Mouse (Mus musculus): ENCODE measurements around the gene Neurog2. TPM values are rescaled to one million over a fixed set of nuclear protein-coding genes. Genes with fewer than 3 reads are reported as not detected.

The Neurog2 gene
- 1.8 and 2.8 TPM in 2 replicates for polyA plus RNA-seq (2015; fragmentation: Nextera tagmentation; extraction: Ambion mirVana)

DNA sequence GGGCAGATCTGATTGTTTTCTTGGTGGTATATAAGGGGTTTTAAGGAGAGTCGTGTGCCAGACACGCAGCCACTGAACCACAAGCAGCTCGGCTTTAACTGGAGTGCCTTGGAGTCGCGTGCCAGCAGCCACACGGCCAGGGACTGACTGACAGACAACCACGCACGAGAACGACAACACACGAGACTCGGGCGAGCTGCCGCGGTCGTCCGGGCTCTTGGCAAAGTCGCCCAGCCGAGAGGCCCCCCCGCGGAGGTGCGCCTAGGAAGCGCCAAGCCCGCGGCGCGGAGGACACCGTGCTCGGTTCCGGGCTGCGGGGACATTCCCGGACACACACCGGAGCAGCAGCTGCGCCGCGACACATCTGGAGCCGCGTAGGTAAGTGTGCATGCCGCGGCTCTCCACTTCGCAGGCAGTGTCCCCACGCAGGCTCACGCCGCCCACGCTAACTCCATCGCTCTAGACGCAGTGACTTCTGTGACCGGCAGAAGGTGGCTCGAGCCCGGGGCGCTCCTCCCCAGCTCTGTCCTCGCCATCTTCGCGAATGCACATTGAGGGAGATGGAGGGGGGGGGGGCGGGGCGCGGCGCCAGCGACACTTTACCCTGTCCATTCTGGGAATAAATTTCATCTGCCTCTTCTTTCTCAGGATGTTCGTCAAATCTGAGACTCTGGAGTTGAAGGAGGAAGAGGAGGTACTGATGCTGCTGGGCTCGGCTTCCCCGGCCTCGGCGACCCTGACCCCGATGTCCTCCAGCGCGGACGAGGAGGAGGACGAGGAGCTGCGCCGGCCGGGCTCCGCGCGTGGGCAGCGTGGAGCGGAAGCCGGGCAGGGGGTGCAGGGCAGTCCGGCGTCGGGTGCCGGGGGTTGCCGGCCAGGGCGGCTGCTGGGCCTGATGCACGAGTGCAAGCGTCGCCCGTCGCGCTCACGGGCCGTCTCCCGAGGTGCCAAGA, at the start of gene Neurog2:
Gene Neurog2, plus strand, starts transcription at position 56 of the 953 bp plus-strand sequence.
- Histone ChIP-seq H3K27me3 (replicated peaks) (peaks cover 67% of the 10 kb centered on the region), H3K4me2 (peak within 1 kb of the TSS; percentile 98)

DNA sequence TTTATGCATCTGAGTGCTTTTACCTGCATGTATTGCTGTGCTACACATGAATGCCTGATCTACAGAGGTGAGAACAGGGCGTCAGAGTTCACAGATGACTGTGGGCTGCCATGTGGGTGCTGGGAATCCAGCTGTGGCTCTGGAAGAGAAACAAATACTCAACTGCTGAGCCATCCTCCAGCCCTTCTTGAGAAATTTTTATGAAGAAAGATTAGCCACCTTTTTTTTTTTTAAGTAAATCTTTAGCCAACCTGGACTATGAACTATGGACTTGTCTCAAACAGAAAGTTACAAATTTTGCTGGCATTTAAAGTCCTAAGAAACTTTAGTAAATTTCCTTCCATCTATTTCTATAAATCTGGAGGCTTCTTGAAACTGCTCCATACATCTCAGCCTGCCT, 35.8 kb upstream of the Neurog2 start:
- H3K27me3 ChIP-seq (replicated peaks) = no peaks in the 10 kb centered on the region
- no peak overlapping the region for H3K4me2 ChIP-seq
- no peaks in the 10 kb centered on the region for H3K36me3 ChIP-seq
- 92% methylated on average over 1 of the region's 1 CpGs for WGBS
- no peak overlapping the region for H3K4me3 ChIP-seq (replicated peaks)
- H3K27ac ChIP-seq (replicated peaks) = no peak overlapping the region
- no peak for ATAC-seq (ENCODE audit: low FRiP score)
- no peak overlapping the region for H3K9ac ChIP-seq (replicated peaks)
- H3K9me3 ChIP-seq (replicated peaks) = no peaks in the 10 kb centered on the region
- no peaks in the 10 kb centered on the region for H3K4me1 ChIP-seq

More for the DNA sequence above, at the start of gene Neurog2:
- Histone ChIP-seq H3K9me3 (replicated peaks) (no peaks in the 10 kb centered on the region), H3K4me1 (peaks cover 32% of the 10 kb centered on the region), H3K36me3 (no peaks in the 10 kb centered on the region), H3K4me3 (replicated peaks) (peak within 1 kb of the TSS; percentile 54), H3K9ac (replicated peaks) (peak within 1 kb of the TSS; percentile 50), H3K27ac (replicated peaks) (peak within 1 kb of the TSS; percentile 61)
- WGBS = under 1% methylated on average over 84 of the region's 92 CpGs
- ATAC-seq (ENCODE audit: low FRiP score) = peak; percentile 58

DNA sequence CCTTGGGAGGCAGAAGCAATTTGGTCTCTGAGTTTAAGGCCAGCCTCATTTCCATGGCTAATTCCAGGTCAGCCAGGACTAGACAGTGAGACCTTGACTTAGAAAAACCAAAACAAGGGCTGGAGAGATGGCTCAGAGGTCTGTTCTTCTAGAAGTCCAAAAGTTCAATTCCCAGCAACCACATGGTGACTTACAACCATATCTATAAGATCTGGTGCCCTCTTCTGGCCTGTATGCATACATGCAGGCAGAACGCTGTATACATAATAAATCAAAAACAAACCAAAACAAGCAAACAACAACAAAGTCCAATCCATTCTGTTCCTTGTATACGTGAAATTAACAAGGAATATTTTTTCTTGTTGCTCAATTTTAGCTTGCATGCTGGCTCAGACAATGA, 24.8 kb upstream of the Neurog2 start:
- H3K4me2 ChIP-seq = no peak overlapping the region
- H3K9ac ChIP-seq (replicated peaks) = no peak overlapping the region
- H3K9me3 ChIP-seq (replicated peaks) = no peaks in the 10 kb centered on the region
- H3K4me3 ChIP-seq (replicated peaks) = no peak overlapping the region
- H3K27me3 ChIP-seq (replicated peaks) = no peaks in the 10 kb centered on the region
- H3K4me1 ChIP-seq = no peaks in the 10 kb centered on the region
- 99% methylated on average over 2 of the region's 2 CpGs for WGBS
- ATAC-seq (ENCODE audit: low FRiP score) = no peak
- no peaks in the 10 kb centered on the region for H3K36me3 ChIP-seq
- H3K27ac ChIP-seq (replicated peaks) = no peak overlapping the region

DNA sequence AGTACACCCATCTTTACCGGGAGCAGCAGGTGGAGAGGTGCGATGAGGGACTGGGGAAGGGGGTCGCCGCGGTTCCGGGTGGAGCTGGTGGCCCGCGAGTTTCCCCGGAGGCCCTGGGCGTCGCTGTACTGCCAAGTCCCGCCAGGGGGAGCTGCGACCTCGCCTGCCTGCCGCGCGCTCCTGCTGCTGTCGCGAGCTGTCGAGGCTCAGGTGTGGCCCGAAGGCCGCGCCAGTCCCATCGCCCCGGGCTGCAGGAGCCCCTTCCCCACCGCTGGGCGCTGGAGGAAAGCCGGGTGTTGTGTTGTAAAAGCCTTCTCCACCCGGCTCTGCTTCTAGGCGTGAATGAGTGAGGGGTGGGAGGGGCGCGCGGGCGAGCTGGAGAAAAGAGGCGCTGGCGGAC, 7.6 kb upstream of the Neurog2 start:
- no peak overlapping the region for H3K9ac ChIP-seq (replicated peaks)
- ATAC-seq (ENCODE audit: low FRiP score) = peak; percentile 82
- WGBS = under 1% methylated on average over 36 of the region's 36 CpGs

DNA sequence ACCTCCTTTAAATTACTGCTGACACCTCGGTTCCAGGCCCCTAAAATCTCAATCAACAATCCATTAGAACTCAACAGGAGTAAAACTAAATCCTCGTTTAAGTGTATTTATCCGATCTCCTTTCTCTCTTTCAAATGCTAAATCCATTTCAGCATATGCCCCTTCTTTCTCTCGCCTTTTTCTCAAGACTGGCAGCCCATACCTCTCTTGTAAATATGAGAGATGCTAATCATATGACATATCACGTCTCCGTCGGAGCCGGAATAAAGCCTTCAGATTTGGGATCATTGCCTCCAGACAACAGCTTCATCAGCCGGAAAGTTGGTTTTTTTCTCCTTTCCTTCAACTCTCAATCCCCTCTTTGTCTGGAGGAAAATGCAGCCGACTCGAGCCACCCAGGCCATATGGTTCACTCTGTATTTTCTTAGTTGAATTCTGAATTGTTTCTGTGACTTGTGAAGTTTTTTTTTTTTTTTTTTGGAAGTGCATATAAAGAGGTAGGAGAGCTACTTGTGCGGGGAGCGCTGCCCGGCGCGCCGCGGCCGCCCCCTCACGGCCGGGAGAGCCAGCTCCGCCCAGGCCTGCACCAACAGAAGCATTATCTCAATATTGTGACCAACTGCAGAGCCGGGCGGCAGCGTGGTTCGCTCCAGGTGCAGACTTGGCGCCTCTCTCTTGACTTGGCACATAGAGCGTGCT, 7.1 kb upstream of the Neurog2 start:
- WGBS = 1% methylated on average over 28 of the region's 28 CpGs
- H3K9ac ChIP-seq (replicated peaks) = no peak overlapping the region
- H3K9me3 ChIP-seq (replicated peaks) = no peaks in the 10 kb centered on the region
- no peak; the same call in 1 of the 2 replicates for ATAC-seq (ENCODE audit: low FRiP score)
- H3K27me3 ChIP-seq (replicated peaks) = peaks cover 74% of the 10 kb centered on the region
- H3K36me3 ChIP-seq = no peaks in the 10 kb centered on the region
- peak overlapping the region; percentile 37 for H3K4me3 ChIP-seq (replicated peaks)
- H3K4me2 ChIP-seq = peak overlapping the region; percentile 64
- H3K27ac ChIP-seq (replicated peaks) = no peak overlapping the region
- peaks cover 25% of the 10 kb centered on the region for H3K4me1 ChIP-seq

More for the DNA sequence above, 7.6 kb upstream of the Neurog2 start:
- no peaks in the 10 kb centered on the region for H3K36me3 ChIP-seq
- no peaks in the 10 kb centered on the region for H3K9me3 ChIP-seq (replicated peaks)
- H3K4me1 ChIP-seq = peaks cover 25% of the 10 kb centered on the region
- peak overlapping the region; percentile 37 for H3K4me3 ChIP-seq (replicated peaks)
- H3K27ac ChIP-seq (replicated peaks) = no peak overlapping the region
- peak overlapping the region; percentile 64 for H3K4me2 ChIP-seq
- peaks cover 69% of the 10 kb centered on the region for H3K27me3 ChIP-seq (replicated peaks)

DNA sequence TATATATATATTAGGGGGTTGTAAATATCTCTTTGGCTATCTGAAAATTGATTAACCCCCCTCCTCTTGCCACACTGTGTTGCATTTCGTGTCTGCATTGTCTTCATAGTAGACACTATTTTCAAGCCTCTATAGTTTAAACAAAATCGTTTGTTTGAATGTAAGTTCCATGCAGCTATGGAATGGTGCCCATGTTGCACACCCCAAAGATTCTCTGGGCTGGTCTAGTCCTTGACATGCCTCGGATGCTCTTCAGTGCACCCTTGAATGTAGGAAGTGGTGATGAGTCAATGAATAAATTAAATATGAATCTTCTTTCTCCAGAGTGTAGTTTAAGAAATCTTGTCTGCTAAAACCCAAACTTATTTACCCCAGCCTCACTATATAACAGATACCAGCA, 6.4 kb upstream of the Neurog2 start:
- no peak overlapping the region for H3K4me3 ChIP-seq (replicated peaks)
- H3K4me1 ChIP-seq = peaks cover 25% of the 10 kb centered on the region
- H3K9ac ChIP-seq (replicated peaks) = no peak overlapping the region
- no peak for ATAC-seq (ENCODE audit: low FRiP score)
- peaks cover 81% of the 10 kb centered on the region for H3K27me3 ChIP-seq (replicated peaks)
- no peaks in the 10 kb centered on the region for H3K9me3 ChIP-seq (replicated peaks)
- H3K4me2 ChIP-seq = no peak overlapping the region
- WGBS = 2% methylated on average over 3 of the region's 3 CpGs
- no peaks in the 10 kb centered on the region for H3K36me3 ChIP-seq
- no peak overlapping the region for H3K27ac ChIP-seq (replicated peaks)

DNA sequence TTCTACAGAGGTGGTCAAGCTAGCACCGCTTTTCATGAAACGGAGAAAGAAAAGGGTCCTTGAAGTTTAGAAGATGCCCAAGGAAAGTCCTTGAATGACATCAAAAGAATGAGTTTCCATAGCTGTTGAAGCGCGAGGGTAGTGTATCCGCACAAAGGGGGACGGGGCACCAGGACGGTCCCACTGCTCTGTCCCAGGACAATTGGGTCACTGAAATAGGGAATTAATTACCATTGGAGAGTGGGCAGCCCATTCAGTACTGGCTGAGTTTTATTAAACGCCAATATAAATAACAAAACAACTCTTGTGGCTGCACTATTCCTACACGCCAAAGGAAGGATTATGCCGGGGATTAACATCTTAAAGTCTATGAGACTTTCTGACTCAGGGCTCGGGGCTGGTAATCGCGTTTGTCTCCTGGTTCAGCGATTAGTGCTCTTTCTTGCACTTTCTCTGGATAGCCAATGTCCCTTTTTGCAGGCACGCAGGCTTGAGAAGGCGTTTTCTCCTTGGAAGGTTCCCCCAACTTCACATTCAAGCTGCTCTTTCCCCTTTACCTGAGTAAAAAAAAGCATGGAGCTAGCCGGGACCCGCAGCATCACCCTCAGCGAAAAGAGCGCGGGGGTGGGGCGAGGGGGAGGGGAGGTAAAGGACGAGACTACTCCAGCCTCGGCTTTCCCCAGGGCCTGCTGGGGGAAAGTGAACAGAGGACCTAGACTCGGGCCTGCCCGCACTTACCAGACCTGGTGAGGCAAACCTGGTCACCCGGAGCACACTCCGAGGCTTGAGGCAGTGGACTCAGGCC, 5.6 kb upstream of the Neurog2 start:
- H3K4me1 ChIP-seq = peaks cover 27% of the 10 kb centered on the region
- no peak overlapping the region for H3K4me3 ChIP-seq (replicated peaks)
- H3K9me3 ChIP-seq (replicated peaks) = no peaks in the 10 kb centered on the region
- no peak overlapping the region for H3K9ac ChIP-seq (replicated peaks)
- H3K36me3 ChIP-seq = no peaks in the 10 kb centered on the region
- WGBS = 2% methylated on average over 28 of the region's 28 CpGs
- no peak for ATAC-seq (ENCODE audit: low FRiP score)
- no peak overlapping the region for H3K4me2 ChIP-seq
- H3K27me3 ChIP-seq (replicated peaks) = peaks cover 88% of the 10 kb centered on the region
- H3K27ac ChIP-seq (replicated peaks) = no peak overlapping the region

DNA sequence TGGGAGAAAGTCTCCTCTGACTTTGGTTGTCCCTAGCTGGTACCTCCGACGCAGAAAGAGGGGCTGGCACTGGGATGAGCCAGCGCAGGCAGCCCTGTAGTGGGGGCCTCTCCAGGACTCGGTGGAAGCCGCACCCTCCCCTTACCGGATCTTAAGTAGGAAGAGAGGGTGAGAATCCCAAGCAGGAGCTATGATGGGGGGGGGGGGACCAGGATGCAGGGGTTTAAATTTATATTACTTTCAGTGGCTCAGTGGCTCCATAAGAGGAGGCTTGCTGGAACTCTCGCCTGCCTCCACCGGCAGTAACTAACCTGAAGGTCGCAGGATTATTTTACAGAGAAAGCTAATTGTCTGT, 5.0 kb upstream of the Neurog2 start:
- peaks cover 33% of the 10 kb centered on the region for H3K4me1 ChIP-seq
- H3K27me3 ChIP-seq (replicated peaks) = peaks cover 82% of the 10 kb centered on the region
- WGBS = under 1% methylated on average over 9 of the region's 9 CpGs
- H3K36me3 ChIP-seq = no peaks in the 10 kb centered on the region
- peak overlapping the region; percentile 5; the same call in 1 of the 2 replicates for H3K4me2 ChIP-seq
- H3K4me3 ChIP-seq (replicated peaks) = no peak overlapping the region
- no peaks in the 10 kb centered on the region for H3K9me3 ChIP-seq (replicated peaks)
- no peak overlapping the region for H3K9ac ChIP-seq (replicated peaks)
- no peak overlapping the region for H3K27ac ChIP-seq (replicated peaks)
- ATAC-seq (ENCODE audit: low FRiP score) = no peak

DNA sequence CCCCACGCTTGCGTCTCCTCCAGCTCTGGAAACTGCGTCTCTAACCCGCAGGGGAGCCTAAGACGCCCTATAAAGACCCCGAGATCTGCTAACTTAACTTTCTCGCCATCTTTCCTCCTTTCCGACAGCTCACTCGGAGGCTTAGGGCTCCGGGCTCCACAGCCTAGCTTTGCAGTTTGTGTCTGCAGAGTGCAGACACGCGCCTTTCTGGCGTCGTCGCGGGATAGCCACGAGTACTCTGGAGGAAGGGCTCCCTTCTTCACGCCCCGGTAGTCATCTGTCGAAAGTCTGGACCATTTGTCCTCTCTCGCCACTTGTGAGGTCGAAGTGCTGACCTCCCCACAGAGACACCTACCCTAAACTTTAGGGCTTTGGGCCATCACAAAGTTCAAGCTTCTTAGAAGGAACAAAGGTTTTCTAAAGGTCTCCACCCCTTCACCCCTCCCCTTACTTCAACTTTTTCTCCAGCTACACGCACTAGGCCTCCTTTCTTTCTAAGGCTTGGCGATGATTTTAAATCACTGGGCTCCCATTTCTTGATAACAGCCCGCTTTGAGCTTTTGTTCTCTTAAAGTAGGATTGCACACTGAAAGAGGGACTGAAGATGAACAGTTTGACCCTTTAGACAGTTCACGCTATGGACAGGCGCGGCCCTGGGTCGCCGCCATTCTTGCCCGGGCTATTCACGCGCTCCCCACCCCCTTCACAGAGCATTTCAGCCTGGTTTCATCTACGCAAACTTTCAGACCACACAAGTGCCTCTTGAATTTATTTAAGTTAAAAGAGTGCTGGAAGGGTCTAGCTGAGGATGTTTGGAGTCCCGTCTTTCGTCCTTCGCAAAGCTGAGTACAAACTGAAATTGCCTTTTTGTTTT, 4.4 kb upstream of the Neurog2 start:
- Histone ChIP-seq H3K27me3 (replicated peaks) (peaks cover 83% of the 10 kb centered on the region), H3K9ac (replicated peaks) (no peak overlapping the region), H3K4me3 (replicated peaks) (no peak overlapping the region), H3K4me2 (peak overlapping the region; percentile 5; the same call in 1 of the 2 replicates), H3K4me1 (peaks cover 39% of the 10 kb centered on the region), H3K36me3 (no peaks in the 10 kb centered on the region), H3K27ac (replicated peaks) (no peak overlapping the region), H3K9me3 (replicated peaks) (no peaks in the 10 kb centered on the region)
- no peak for ATAC-seq (ENCODE audit: low FRiP score)
- WGBS = 3% methylated on average over 37 of the region's 37 CpGs

DNA sequence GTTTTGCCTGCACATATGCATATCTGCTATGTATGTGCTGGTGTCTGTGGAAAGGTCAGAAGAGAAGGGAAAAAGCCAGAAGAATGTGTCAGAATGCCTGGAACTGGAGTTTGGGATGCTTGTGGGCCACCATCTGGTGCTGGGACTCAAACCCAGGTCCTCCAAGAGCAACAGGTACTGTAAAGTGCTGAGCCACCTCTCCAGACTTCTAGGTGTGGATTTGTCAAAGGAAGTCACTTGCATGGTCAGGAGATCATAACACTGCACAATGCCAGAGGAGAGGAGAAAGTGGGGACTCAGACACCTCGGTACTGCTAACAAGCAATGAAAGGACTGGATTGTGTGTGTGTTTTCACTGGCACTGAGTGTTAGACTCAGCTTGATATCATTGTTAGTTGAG, 2.7 kb upstream of the Neurog2 start:
- H3K4me2 ChIP-seq = no peak overlapping the region
- no peak for ATAC-seq (ENCODE audit: low FRiP score)
- 9% methylated on average over 1 of the region's 1 CpGs for WGBS
- no peaks in the 10 kb centered on the region for H3K9me3 ChIP-seq (replicated peaks)
- H3K4me3 ChIP-seq (replicated peaks) = no peak overlapping the region
- H3K36me3 ChIP-seq = no peaks in the 10 kb centered on the region
- no peak overlapping the region for H3K27ac ChIP-seq (replicated peaks)
- peaks cover 74% of the 10 kb centered on the region for H3K27me3 ChIP-seq (replicated peaks)
- H3K4me1 ChIP-seq = peaks cover 51% of the 10 kb centered on the region
- no peak overlapping the region for H3K9ac ChIP-seq (replicated peaks)
